Mouse (Mus musculus) MEL (cell line): Measurements from ENCODE around the gene Rpl10.

Experiments
- CTCF ChIP-seq, 3 experiments: IDR thresholded peaks in 2 of 3; conservative IDR thresholded peaks in 1 of 3; 2 replicates each; pipeline ENCODE4 v1.5.1; 2011 to 2012; ENCODE audit warnings: low read length in 3 of 3, low read depth in 2 of 3, mild to moderate bottlenecking in 2 of 3, improper control_type of control experiment in 1 of 3, inconsistent platforms in 1 of 3, mixed read lengths in 1 of 3, moderate library complexity in 1 of 3; ENCODE audit not compliant: control insufficient read depth in 1 of 3, insufficient read depth in 1 of 3, poor library complexity in 1 of 3, severe bottlenecking in 1 of 3
- POLR2AphosphoS2 ChIP-seq: IDR thresholded peaks from 2 replicates; pipeline ENCODE4 v1.6.1; 2011; ENCODE audit warnings: low read length, improper control_type of control experiment

DNA sequence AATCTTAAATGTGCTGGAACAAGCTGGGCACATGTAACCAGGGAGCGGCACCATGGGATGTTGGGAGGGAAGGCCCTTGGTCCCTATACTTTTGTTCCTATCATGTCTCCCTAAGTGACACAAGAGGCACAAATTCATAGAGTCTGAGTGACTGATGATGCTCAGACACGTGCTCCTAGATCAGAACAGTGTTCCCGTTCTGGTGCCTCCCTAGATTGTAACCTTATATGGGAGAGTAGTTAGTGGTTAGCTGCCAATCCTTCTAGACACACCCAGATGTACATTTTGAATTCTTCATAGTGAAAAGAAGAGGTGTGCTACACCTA lies 913 bp upstream of the Rpl10 start:
- TF ChIP-seq CTCF (IDR thresholded peaks at IDR 0.05 in 2 of 3, conservative IDR thresholded peaks at IDR 0.05 in 1 of 3; ENCODE audit: control insufficient read depth in 1 of 3, insufficient read depth in 1 of 3, low read depth in 2 of 3, low read length in 3 of 3, poor library complexity in 1 of 3, severe bottlenecking in 1 of 3): no peak
- no peak for TF ChIP-seq POLR2AphosphoS2
